Mouse (Mus musculus) neural tube, embryonic 12.5 days (tissue): ENCODE data around the gene Ffar3. TPM values are rescaled to one million over a fixed set of nuclear protein-coding genes. Genes with fewer than 3 reads are reported as not detected.

Experiments used
- ATAC-seq: fragments of 200-750 bp; cut with Nextera tagmentation; 2 replicates; pipeline ENCODE4 v1.8.0; 2017; ENCODE audit warnings: low read depth, mild to moderate bottlenecking, moderate TSS enrichment, moderate library complexity; ENCODE audit not compliant: low FRiP score
- H3K27ac ChIP-seq: fragments of 300-500 bp; sonication (generic); 2 replicates; pipeline ENCODE4 v1.5.1; 2016
- H3K27me3 ChIP-seq: fragments of 300-500 bp; sonication (generic); replicated peaks from 2 replicates; pipeline ENCODE4 v1.6.1; 2016; ENCODE audit warnings: mild to moderate bottlenecking
- H3K36me3 ChIP-seq: fragments of 300-500 bp; sonication (generic); 2 replicates; pipeline ENCODE4 v1.6.1; 2016; ENCODE audit warnings: mild to moderate bottlenecking
- H3K4me1 ChIP-seq: fragments of 300-500 bp; sonication (generic); 2 replicates; pipeline ENCODE4 v1.6.1; 2016
- H3K4me2 ChIP-seq: fragments of 300-500 bp; sonication (generic); replicated peaks from 2 replicates; pipeline ENCODE4 v1.6.1; 2016; ENCODE audit warnings: mild to moderate bottlenecking
- H3K4me3 ChIP-seq: fragments of 300-500 bp; sonication (generic); 2 replicates; pipeline ENCODE4 v1.5.1; 2016
- H3K9ac ChIP-seq: fragments of 300-500 bp; sonication (generic); 2 replicates; pipeline ENCODE4 v1.6.1; 2016; ENCODE audit warnings: mild to moderate bottlenecking
- H3K9me3 ChIP-seq: fragments of 300-500 bp; sonication (generic); 2 replicates; pipeline ENCODE4 v1.6.1; 2016; ENCODE audit warnings: mild to moderate bottlenecking
- WGBS: fragments of 180-500 bp; shearing (Covaris S2); methylation state at CpG from one replicate; pipeline ENCODE4 v1.1.7; 2016; 5-methylcytosine and 5-hydroxymethylcytosine counted together
- polyA plus RNA-seq: library from polyadenylated mRNA; unstranded; fragments of >200 nt; fragmentation: Nextera tagmentation; extraction: Ambion mirVana; gene quantifications from 2 replicates; pipeline ENCODE4 v1.2.1, GENCODE M21; 2016

Ffar3 gene
- polyA plus RNA-seq, result not detected in 2 replicates

DNA sequence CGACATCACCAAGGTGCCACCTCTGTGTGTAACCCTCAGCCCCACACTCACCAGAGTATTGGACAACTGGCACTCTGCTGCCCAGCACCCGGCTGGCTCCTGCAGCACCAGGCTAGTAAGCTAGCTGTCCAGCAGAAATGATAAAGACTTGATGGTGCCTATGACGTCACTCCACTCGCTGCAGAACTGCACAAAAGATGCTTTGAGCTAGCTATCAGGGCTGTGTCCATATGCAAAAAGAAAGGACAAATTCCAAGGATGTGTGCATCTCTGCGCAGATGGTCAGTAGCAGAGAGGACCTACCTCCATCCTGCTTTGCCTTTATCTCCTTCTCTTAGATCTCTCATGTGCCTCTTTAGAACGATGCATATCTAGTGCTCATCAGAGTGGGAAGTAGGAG, at the start of gene Ffar3:
Gene Ffar3, minus strand, starts transcription at position 101 of the 400 bp plus-strand sequence.
- H3K27ac ChIP-seq, result no peak within 1 kb of the TSS
- no peak within 1 kb of the TSS for H3K4me3 ChIP-seq
- H3K36me3 ChIP-seq, result no peaks in the 10 kb centered on the region
- no peaks in the 10 kb centered on the region for H3K9me3 ChIP-seq
- H3K27me3 ChIP-seq, result no peaks in the 10 kb centered on the region; the same call in 1 of the 2 replicates
- H3K4me1 ChIP-seq, result no peaks in the 10 kb centered on the region
- no peak within 1 kb of the TSS for H3K9ac ChIP-seq
- no peak within 1 kb of the TSS for H3K4me2 ChIP-seq
- WGBS, result 83% methylated on average over 6 of the region's 6 CpGs
- no peak for ATAC-seq

DNA sequence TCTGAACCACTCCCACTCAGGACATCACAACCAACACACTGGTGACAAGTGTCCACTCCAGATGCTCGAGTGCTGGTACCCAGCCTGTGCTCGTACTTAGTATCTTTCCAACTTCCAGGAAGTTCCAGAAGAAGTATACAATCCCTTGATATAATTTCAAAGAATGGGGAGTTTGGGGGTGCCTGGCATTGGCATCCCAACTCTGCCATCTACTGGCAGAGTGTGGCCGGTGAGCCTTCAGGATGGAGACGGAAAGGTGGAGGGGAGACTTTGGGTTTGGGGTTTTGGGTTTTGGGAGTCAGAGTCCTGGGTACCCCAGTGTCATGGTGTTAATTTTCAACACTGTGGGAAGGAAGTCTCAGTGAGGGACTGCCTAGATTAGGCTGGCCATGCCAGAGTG, 48.1 kb upstream of the Ffar3 start:
- Histone ChIP-seq H3K4me1 (peaks cover 11% of the 10 kb centered on the region; the same call in 1 of the 2 replicates), H3K9ac (no peak overlapping the region), H3K27me3 (no peaks in the 10 kb centered on the region; the same call in 1 of the 2 replicates), H3K4me3 (no peak overlapping the region), H3K27ac (no peak overlapping the region), H3K9me3 (no peaks in the 10 kb centered on the region), H3K4me2 (no peak overlapping the region), H3K36me3 (no peaks in the 10 kb centered on the region)
- WGBS, result 54% methylated on average over 4 of the region's 4 CpGs
- ATAC-seq, result no peak

DNA sequence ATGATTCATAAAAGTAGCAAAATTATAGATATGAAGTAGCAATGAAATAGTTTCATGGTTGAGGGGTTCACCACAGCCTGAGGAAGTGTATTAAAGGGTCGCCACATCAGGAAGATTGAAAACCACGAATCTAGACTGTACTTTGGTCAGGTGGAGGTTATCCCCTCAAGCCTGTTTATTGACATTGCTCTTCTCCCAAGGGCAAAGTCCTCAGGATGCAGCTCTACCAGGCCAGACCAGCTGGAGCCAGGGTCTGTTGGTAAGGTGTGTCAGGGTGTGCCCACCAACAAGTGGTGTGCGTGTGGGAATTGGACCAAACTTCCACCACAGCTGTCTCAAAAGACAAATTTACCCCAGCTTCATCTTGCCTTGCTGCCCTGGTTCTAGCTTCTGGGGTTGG, 39.2 kb upstream of the Ffar3 start:
- H3K9ac ChIP-seq, result no peak overlapping the region
- no peak overlapping the region for H3K27ac ChIP-seq
- no peaks in the 10 kb centered on the region; the same call in 1 of the 2 replicates for H3K27me3 ChIP-seq
- H3K4me2 ChIP-seq, result no peak overlapping the region
- no peak for ATAC-seq
- 91% methylated on average over 3 of the region's 3 CpGs for WGBS
- H3K4me3 ChIP-seq, result no peak overlapping the region
- H3K4me1 ChIP-seq, result no peaks in the 10 kb centered on the region
- no peaks in the 10 kb centered on the region for H3K36me3 ChIP-seq
- H3K9me3 ChIP-seq, result no peaks in the 10 kb centered on the region

DNA sequence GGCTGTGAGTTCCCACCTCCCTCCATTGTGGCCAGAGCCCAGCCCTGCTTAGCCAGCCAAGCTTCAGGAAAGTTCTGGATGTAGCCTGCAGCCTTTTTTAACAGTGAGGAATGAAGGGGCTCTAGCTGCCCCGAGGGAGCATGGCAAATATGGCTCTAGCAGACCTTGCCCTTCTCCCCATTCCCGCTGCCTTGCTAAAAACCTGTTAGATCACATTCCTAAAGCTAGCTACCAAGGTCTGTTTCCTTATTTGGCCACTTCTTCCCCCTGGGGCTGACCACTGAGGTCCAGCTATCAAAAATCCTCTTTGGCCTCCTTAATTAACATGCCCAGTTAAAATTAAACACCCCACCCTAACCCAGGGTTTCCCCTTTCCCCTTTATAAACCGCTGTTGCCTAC, 36.5 kb upstream of the Ffar3 start:
- WGBS, result 62% methylated on average over 3 of the region's 3 CpGs
- Histone ChIP-seq H3K4me2 (no peak overlapping the region), H3K27ac (no peak overlapping the region), H3K9ac (no peak overlapping the region), H3K4me1 (no peaks in the 10 kb centered on the region), H3K27me3 (no peaks in the 10 kb centered on the region), H3K4me3 (no peak overlapping the region), H3K36me3 (no peaks in the 10 kb centered on the region), H3K9me3 (no peaks in the 10 kb centered on the region)
- no peak for ATAC-seq

DNA sequence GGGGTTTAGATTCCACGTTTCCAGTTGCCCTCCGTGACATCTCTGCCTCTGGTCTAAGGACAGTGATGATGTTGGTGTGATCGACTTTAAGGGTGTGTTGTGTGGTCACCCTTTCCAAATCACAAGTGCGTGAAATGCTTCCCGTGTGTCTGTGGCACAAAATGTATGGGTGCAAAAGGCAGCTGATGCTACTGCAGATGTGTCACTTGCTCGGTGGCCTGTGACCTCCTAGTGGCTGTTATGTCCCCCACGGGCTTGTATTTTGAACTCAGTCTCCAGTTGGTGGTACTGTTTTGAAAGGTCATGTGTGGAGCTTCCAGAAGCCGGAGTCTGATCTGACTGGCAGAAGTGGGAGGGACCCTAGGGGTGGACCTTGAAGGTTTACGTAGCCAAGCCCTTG, 35.8 kb upstream of the Ffar3 start:
- WGBS, result 79% methylated on average over 9 of the region's 9 CpGs

DNA sequence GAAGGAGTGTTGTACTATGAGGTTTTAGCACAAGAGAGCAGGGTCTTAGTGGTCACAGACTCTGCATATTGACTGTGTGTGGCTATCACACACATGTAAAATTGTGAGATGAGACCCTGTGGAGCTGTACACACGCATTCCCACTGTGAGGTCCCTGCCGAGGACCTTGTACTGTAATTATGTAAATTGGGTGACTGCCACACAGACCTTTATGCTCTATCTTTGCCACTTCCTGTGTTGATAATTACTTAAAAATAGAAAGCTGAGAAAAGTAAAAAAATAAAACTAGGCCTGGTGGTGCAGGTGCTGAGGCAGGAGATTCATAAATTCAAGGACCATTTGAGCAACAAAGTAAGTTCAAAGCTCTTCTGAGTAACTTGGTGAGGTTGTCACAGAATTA, 34.7 kb upstream of the Ffar3 start:
- WGBS, result 77% methylated on average over 2 of the region's 2 CpGs
- no peak for ATAC-seq

More for the DNA sequence above, 35.8 kb upstream of the Ffar3 start:
- no peak for ATAC-seq
- no peak overlapping the region for H3K9ac ChIP-seq
- H3K36me3 ChIP-seq, result no peaks in the 10 kb centered on the region
- no peak overlapping the region for H3K4me3 ChIP-seq
- no peak overlapping the region for H3K27ac ChIP-seq
- H3K4me1 ChIP-seq, result no peaks in the 10 kb centered on the region
- no peak overlapping the region for H3K4me2 ChIP-seq
- no peaks in the 10 kb centered on the region for H3K9me3 ChIP-seq
- no peaks in the 10 kb centered on the region for H3K27me3 ChIP-seq

DNA sequence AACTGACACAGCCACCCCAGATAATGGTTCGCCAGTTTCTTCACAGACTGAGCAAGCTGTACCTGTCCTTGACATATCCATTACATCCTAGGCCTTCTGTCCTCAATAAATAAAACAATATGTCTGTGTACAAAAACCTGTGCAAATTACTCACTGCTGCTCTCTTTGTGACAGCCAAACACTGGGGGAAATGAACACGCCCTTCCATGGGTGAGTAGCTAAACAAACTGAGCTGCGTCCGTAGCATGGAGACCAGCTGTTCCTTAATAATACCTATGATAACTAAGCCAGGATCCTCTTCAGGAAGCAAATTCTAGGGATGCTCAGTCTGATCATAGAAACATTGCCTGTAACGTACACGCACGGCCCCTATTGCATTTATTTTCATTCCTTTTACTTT, 32.8 kb upstream of the Ffar3 start:
- H3K27me3 ChIP-seq, result no peaks in the 10 kb centered on the region
- H3K4me2 ChIP-seq, result no peak overlapping the region
- WGBS, result 86% methylated on average over 7 of the region's 7 CpGs
- no peak overlapping the region for H3K4me3 ChIP-seq
- H3K9ac ChIP-seq, result no peak overlapping the region
- no peaks in the 10 kb centered on the region for H3K9me3 ChIP-seq
- no peak overlapping the region for H3K27ac ChIP-seq
- no peaks in the 10 kb centered on the region for H3K4me1 ChIP-seq
- no peaks in the 10 kb centered on the region for H3K36me3 ChIP-seq
- no peak for ATAC-seq

More for the DNA sequence above, 34.7 kb upstream of the Ffar3 start:
- H3K4me1 ChIP-seq, result no peaks in the 10 kb centered on the region
- H3K9me3 ChIP-seq, result no peaks in the 10 kb centered on the region
- no peak overlapping the region for H3K4me3 ChIP-seq
- no peak overlapping the region for H3K27ac ChIP-seq
- H3K27me3 ChIP-seq, result no peaks in the 10 kb centered on the region
- no peak overlapping the region for H3K9ac ChIP-seq
- no peaks in the 10 kb centered on the region for H3K36me3 ChIP-seq
- H3K4me2 ChIP-seq, result no peak overlapping the region

DNA sequence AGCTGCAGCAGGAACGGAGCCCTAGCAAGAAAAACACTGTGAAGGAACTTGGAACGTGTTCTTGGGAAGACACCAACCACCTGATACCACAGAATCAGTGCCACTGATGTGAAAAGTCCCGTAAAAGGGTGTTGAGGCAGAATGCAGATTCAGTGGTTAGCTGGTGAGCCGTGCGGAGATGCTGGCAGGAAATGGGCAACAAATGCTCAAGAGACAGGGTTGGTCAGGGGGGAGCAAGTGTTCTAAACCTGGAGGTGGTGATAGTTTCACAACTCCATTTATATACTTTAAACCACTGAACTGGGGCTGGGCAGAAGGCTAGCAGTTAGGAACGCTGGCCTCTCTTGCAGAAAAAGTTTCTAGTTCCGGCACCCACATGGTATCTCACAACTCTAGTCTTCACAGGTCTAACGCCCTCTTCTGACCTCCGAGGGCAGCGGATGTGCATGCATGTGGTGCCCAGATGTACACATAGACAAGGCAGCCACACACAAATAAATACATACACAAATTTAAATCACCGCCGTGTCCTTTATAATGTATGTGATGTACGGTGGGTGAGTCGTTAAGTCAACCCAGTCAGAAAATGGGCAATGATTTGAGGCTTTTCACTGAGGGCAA, 31.7 kb upstream of the Ffar3 start:
- H3K36me3 ChIP-seq, result no peaks in the 10 kb centered on the region
- H3K4me1 ChIP-seq, result no peaks in the 10 kb centered on the region
- H3K27ac ChIP-seq, result no peak overlapping the region
- WGBS, result 83% methylated on average over 14 of the region's 14 CpGs
- ATAC-seq, result no peak
- H3K27me3 ChIP-seq, result no peaks in the 10 kb centered on the region
- H3K9me3 ChIP-seq, result no peaks in the 10 kb centered on the region
- H3K9ac ChIP-seq, result no peak overlapping the region
- H3K4me3 ChIP-seq, result no peak overlapping the region
- H3K4me2 ChIP-seq, result no peak overlapping the region

DNA sequence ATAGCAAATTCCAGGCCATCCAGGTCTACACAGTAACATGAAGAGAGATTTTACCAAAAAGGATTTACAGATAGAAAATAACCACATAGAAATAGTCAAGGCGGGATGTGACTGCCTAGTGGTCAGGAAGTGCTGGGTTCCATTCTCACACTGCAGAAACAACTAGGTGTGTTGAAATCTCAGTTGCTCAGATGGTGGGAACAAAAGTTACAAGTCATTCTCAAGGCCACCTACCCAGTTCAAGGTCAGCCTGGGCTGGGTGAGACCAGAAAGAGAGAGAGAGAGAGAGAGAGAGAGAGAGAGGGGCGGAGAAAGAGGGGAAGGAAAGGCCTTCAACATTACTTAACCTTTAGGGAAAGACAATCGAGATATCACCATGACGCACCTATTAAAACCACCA, 30.9 kb upstream of the Ffar3 start:
- no peaks in the 10 kb centered on the region for H3K9me3 ChIP-seq
- H3K4me2 ChIP-seq, result no peak overlapping the region
- WGBS, result 75% methylated on average over 4 of the region's 4 CpGs
- H3K4me1 ChIP-seq, result no peaks in the 10 kb centered on the region
- H3K4me3 ChIP-seq, result no peak overlapping the region
- H3K27ac ChIP-seq, result no peak overlapping the region
- no peaks in the 10 kb centered on the region for H3K27me3 ChIP-seq
- no peak overlapping the region for H3K9ac ChIP-seq
- no peaks in the 10 kb centered on the region for H3K36me3 ChIP-seq
- no peak for ATAC-seq

DNA sequence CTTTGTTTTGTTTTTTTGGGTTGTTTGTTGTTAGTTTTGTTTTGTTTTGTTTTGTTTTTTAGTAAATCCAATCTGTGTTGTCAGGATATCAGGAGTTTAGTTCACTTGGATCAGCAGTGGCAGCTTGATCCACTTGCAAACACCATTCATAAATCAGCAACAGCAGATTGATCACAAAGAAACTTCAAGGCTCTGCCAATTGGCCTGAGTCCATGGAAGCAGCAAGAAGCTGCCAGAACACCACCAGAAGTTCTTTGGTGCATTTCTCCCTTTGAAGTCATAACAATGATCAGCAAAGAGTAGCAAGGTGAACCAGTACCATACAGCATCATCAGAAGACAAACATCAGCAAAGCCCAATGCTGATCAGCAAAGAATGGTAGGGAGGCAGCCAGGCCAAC, 28.1 kb upstream of the Ffar3 start:
- no peak overlapping the region for H3K4me2 ChIP-seq
- no peak overlapping the region for H3K27ac ChIP-seq
- H3K9ac ChIP-seq, result no peak overlapping the region
- no peaks in the 10 kb centered on the region for H3K36me3 ChIP-seq
- ATAC-seq, result no peak
- no peaks in the 10 kb centered on the region for H3K9me3 ChIP-seq
- no peaks in the 10 kb centered on the region for H3K27me3 ChIP-seq
- H3K4me3 ChIP-seq, result no peak overlapping the region
- H3K4me1 ChIP-seq, result no peaks in the 10 kb centered on the region

DNA sequence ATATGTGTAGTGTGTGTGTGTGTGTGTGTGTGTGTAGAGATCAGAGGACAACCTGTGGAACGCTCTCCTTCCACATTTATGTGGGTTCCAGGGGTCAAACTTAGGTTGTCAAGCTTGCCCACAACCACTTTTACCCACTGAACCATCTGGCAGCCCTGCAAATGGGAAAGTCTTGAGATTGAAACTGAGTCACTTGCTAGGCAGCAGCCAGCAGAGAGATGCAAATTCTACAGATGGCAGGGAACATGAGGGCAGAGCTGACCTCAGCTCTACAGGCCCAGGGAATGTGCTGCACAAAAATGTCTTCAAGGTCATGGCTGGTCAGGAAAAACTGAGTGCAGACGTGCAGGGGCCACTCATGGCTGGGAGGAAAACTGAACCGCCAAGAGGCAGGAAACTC, 25.4 kb upstream of the Ffar3 start:
- Histone ChIP-seq H3K36me3 (no peaks in the 10 kb centered on the region), H3K27me3 (no peaks in the 10 kb centered on the region), H3K27ac (no peak overlapping the region), H3K4me1 (no peaks in the 10 kb centered on the region), H3K9me3 (no peaks in the 10 kb centered on the region), H3K4me3 (no peak overlapping the region), H3K9ac (no peak overlapping the region), H3K4me2 (no peak overlapping the region)
- no peak for ATAC-seq
- 84% methylated on average over 3 of the region's 3 CpGs for WGBS

DNA sequence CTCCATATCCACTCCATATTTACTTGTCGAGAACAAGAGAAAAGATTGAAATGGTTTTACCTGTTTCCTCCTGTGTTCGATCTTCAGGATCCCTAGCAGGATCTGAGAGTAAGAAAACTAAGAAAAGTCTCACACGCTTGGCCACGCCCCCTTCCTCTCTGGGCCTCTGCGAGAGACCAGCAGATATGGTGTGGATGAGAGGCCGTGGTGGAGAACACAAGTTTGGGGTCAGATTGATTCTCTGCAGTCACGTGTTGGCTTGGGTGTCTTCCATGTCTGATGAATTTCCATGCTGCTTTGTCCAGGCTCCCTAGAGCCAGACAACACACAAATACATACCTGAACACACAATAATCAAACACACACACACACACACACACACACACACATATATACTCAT, 24.2 kb upstream of the Ffar3 start, which contains the start of gene Cd22:
Gene Cd22, minus strand, starts transcription at position 167 of the 400 bp plus-strand sequence.
- H3K36me3 ChIP-seq, result no peaks in the 10 kb centered on the region
- H3K4me1 ChIP-seq, result no peaks in the 10 kb centered on the region
- no peak within 1 kb of the TSS for H3K4me3 ChIP-seq
- H3K9ac ChIP-seq, result no peak within 1 kb of the TSS
- ATAC-seq, result no peak
- H3K9me3 ChIP-seq, result no peaks in the 10 kb centered on the region
- no peak within 1 kb of the TSS for H3K27ac ChIP-seq
- no peak within 1 kb of the TSS for H3K4me2 ChIP-seq
- WGBS, result 73% methylated on average over 7 of the region's 7 CpGs
- no peaks in the 10 kb centered on the region for H3K27me3 ChIP-seq

DNA sequence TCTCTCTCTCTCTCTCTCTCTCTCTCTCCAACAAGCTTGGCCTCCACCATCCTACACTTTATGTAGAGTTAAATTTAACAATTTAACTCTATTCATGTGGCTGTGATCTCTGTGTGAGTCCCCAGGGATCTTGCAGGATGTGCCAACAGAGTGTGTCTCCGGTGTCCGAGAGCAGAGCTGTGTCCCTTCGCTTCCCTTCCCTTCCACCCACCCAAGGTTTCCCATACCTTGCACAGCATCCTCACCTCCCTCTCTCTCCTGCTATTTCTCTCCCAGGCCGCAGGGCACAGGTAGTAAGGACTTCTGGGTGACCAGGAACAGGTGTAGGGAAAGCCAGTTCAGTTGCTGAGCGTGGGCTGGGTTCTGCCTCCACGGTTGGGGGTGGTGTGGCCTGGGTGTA, 23.0 kb upstream of the Ffar3 start:
- WGBS, result 83% methylated on average over 6 of the region's 6 CpGs

More for the DNA sequence above, 23.0 kb upstream of the Ffar3 start:
- H3K36me3 ChIP-seq, result no peaks in the 10 kb centered on the region
- H3K9ac ChIP-seq, result no peak overlapping the region
- H3K4me2 ChIP-seq, result no peak overlapping the region
- no peak overlapping the region for H3K4me3 ChIP-seq
- no peaks in the 10 kb centered on the region for H3K9me3 ChIP-seq
- no peaks in the 10 kb centered on the region; the same call in 1 of the 2 replicates for H3K27me3 ChIP-seq
- no peak for ATAC-seq
- H3K4me1 ChIP-seq, result no peaks in the 10 kb centered on the region
- H3K27ac ChIP-seq, result no peak overlapping the region
